Mouse (Mus musculus): ENCODE results near the gene Tpr. TPM values are rescaled to one million over a fixed set of nuclear protein-coding genes. Genes with fewer than 3 reads are reported as not detected.

The Tpr gene
- polyA plus RNA-seq (2016; fragmentation: Nextera tagmentation; extraction: Ambion mirVana): 183 and 189 TPM in 2 replicates

GRCm38 (mm10) chr1:150392638-150393487, at the start of gene Tpr, which contains the start of gene Odr4:
Gene Tpr, plus strand, starts transcription at chr1:150392838.
Gene Odr4, minus strand, starts transcription at chr1:150393080.
- Histone ChIP-seq H3K9ac (replicated peaks) (peak within 1 kb of the TSS; percentile 77), H3K27ac (replicated peaks) (peak within 1 kb of the TSS; percentile 85), H3K9me3 (no peaks in the 10 kb centered on the region), H3K4me1 (peaks cover 7% of the 10 kb centered on the region; the same call in 1 of the 2 replicates), H3K36me3 (peaks cover 41% of the 10 kb centered on the region), H3K4me2 (replicated peaks) (peak within 1 kb of the TSS; percentile 65), H3K27me3 (no peaks in the 10 kb centered on the region), H3K4me3 (peak within 1 kb of the TSS; percentile 76)
- ATAC-seq (ENCODE audit: low FRiP score, low read depth): peak; percentile 97
- WGBS: under 1% methylated on average over 76 of the region's 76 CpGs

- Histone ChIP-seq H3K27me3 (no peaks in the 10 kb centered on the region), H3K4me2 (replicated peaks) (no peak overlapping the region)
- 90% methylated on average over 1 of the region's 1 CpGs for WGBS
Measured at GRCm38 (mm10) chr1:150360864-150361263, 31.8 kb upstream of the Tpr start.

GRCm38 (mm10) chr1:150372895-150373294, 19.7 kb upstream of the Tpr start:
- ATAC-seq (ENCODE audit: low FRiP score, low read depth): no peak
- Histone ChIP-seq H3K4me2 (replicated peaks) (no peak overlapping the region), H3K27me3 (no peaks in the 10 kb centered on the region), H3K27ac (replicated peaks) (no peak overlapping the region), H3K36me3 (peaks cover 8% of the 10 kb centered on the region; the same call in 1 of the 2 replicates), H3K9me3 (no peaks in the 10 kb centered on the region), H3K4me3 (no peak overlapping the region), H3K9ac (replicated peaks) (no peak overlapping the region), H3K4me1 (no peaks in the 10 kb centered on the region)
- 94% methylated on average over 3 of the region's 3 CpGs for WGBS

More at GRCm38 (mm10) chr1:150360864-150361263, 31.8 kb upstream of the Tpr start:
- Histone ChIP-seq H3K4me3 (no peak overlapping the region), H3K9ac (replicated peaks) (no peak overlapping the region), H3K4me1 (no peaks in the 10 kb centered on the region), H3K36me3 (peaks cover 31% of the 10 kb centered on the region), H3K27ac (replicated peaks) (no peak overlapping the region), H3K9me3 (no peaks in the 10 kb centered on the region)
- ATAC-seq (ENCODE audit: low FRiP score, low read depth): no peak

GRCm38 (mm10) chr1:150374247-150374646, 18.4 kb upstream of the Tpr start:
- Histone ChIP-seq H3K27me3 (no peaks in the 10 kb centered on the region), H3K9me3 (no peaks in the 10 kb centered on the region), H3K9ac (replicated peaks) (no peak overlapping the region), H3K4me3 (no peak overlapping the region), H3K27ac (replicated peaks) (no peak overlapping the region), H3K4me1 (no peaks in the 10 kb centered on the region), H3K36me3 (peaks cover 7% of the 10 kb centered on the region; the same call in 1 of the 2 replicates), H3K4me2 (replicated peaks) (no peak overlapping the region)
- 93% methylated on average over 2 of the region's 2 CpGs for WGBS
- no peak for ATAC-seq (ENCODE audit: low FRiP score, low read depth)

GRCm38 (mm10) chr1:150384138-150384537, 8.5 kb upstream of the Tpr start:
- no peak for ATAC-seq (ENCODE audit: low FRiP score, low read depth)
- Histone ChIP-seq H3K4me3 (no peak overlapping the region), H3K27me3 (no peaks in the 10 kb centered on the region), H3K4me2 (replicated peaks) (no peak overlapping the region), H3K27ac (replicated peaks) (no peak overlapping the region), H3K9ac (replicated peaks) (no peak overlapping the region), H3K4me1 (no peaks in the 10 kb centered on the region), H3K36me3 (peaks cover 34% of the 10 kb centered on the region), H3K9me3 (no peaks in the 10 kb centered on the region)
- 96% methylated on average over 4 of the region's 4 CpGs for WGBS

- H3K4me2 ChIP-seq (replicated peaks): no peak overlapping the region
- H3K9ac ChIP-seq (replicated peaks): no peak overlapping the region
- H3K9me3 ChIP-seq: no peaks in the 10 kb centered on the region
- peaks cover 3% of the 10 kb centered on the region; the same call in 1 of the 2 replicates for H3K4me1 ChIP-seq
- no peak overlapping the region for H3K4me3 ChIP-seq
- no peak overlapping the region for H3K27ac ChIP-seq (replicated peaks)
- peaks cover 38% of the 10 kb centered on the region for H3K36me3 ChIP-seq
- no peaks in the 10 kb centered on the region for H3K27me3 ChIP-seq
- WGBS: 93% methylated on average over 9 of the region's 9 CpGs
- no peak for ATAC-seq (ENCODE audit: low FRiP score, low read depth)
Measured at GRCm38 (mm10) chr1:150387572-150387971, 5.1 kb upstream of the Tpr start.

- 89% methylated on average over 6 of the region's 6 CpGs for whole genome bisulfite sequencing
- no peak overlapping the region for H3K4me2 ChIP-seq (replicated peaks)
- H3K4me1 ChIP-seq: peaks cover 7% of the 10 kb centered on the region; the same call in 1 of the 2 replicates
- H3K27me3 ChIP-seq: no peaks in the 10 kb centered on the region
- no peaks in the 10 kb centered on the region for H3K9me3 ChIP-seq
- H3K36me3 ChIP-seq: peaks cover 29% of the 10 kb centered on the region
- H3K27ac ChIP-seq (replicated peaks): no peak overlapping the region
- H3K9ac ChIP-seq (replicated peaks): no peak overlapping the region
- ATAC-seq (ENCODE audit: low FRiP score, low read depth): no peak
- no peak overlapping the region for H3K4me3 ChIP-seq
Measured at GRCm38 (mm10) chr1:150389390-150390129, 3.1 kb upstream of the Tpr start.

GRCm38 (mm10) chr1:150391931-150392637, 554 bp upstream of the Tpr start:
- WGBS: 24% methylated on average over 11 of the region's 11 CpGs
- peaks cover 7% of the 10 kb centered on the region; the same call in 1 of the 2 replicates for H3K4me1 ChIP-seq
- H3K4me3 ChIP-seq: peak overlapping the region; percentile 76
- peak overlapping the region; percentile 77 for H3K9ac ChIP-seq (replicated peaks)
- H3K36me3 ChIP-seq: peaks cover 41% of the 10 kb centered on the region
- peak overlapping the region; percentile 85 for H3K27ac ChIP-seq (replicated peaks)
- H3K9me3 ChIP-seq: no peaks in the 10 kb centered on the region
- H3K27me3 ChIP-seq: no peaks in the 10 kb centered on the region
- peak overlapping the region; percentile 59 for H3K4me2 ChIP-seq (replicated peaks)
- peak; percentile 20; the same call in 1 of the 2 replicates for ATAC-seq (ENCODE audit: low FRiP score, low read depth)

- Histone ChIP-seq H3K27me3 (no peaks in the 10 kb centered on the region), H3K9me3 (no peaks in the 10 kb centered on the region), H3K36me3 (peaks cover 38% of the 10 kb centered on the region), H3K27ac (replicated peaks) (peak overlapping the region; percentile 85), H3K4me2 (replicated peaks) (peak overlapping the region; percentile 65), H3K4me1 (peaks cover 7% of the 10 kb centered on the region; the same call in 1 of the 2 replicates), H3K4me3 (peak overlapping the region; percentile 76), H3K9ac (replicated peaks) (peak overlapping the region; percentile 77)
- peak; percentile 47; the same call in 1 of the 2 replicates for ATAC-seq (ENCODE audit: low FRiP score, low read depth)
- under 1% methylated on average over 27 of the region's 27 CpGs for WGBS
Measured at GRCm38 (mm10) chr1:150393488-150393852, 832 bp downstream of the Tpr start.

GRCm38 (mm10) chr1:150396001-150396400, 3.4 kb downstream of the Tpr start:
- no peak overlapping the region for H3K27ac ChIP-seq (replicated peaks)
- ATAC-seq (ENCODE audit: low FRiP score, low read depth): no peak
- no peak overlapping the region for H3K4me2 ChIP-seq (replicated peaks)
- H3K9ac ChIP-seq (replicated peaks): no peak overlapping the region
- peaks cover 39% of the 10 kb centered on the region for H3K36me3 ChIP-seq
- H3K4me1 ChIP-seq: peaks cover 7% of the 10 kb centered on the region; the same call in 1 of the 2 replicates
- H3K9me3 ChIP-seq: no peaks in the 10 kb centered on the region
- 98% methylated on average over 3 of the region's 3 CpGs for WGBS
- no peak overlapping the region for H3K4me3 ChIP-seq
- H3K27me3 ChIP-seq: no peaks in the 10 kb centered on the region

- H3K4me2 ChIP-seq (replicated peaks): no peak overlapping the region
- no peak overlapping the region for H3K27ac ChIP-seq (replicated peaks)
- no peak for ATAC-seq (ENCODE audit: low FRiP score, low read depth)
- no peaks in the 10 kb centered on the region for H3K4me1 ChIP-seq
- H3K9ac ChIP-seq (replicated peaks): no peak overlapping the region
- WGBS: 93% methylated on average over 3 of the region's 3 CpGs
- peaks cover 61% of the 10 kb centered on the region for H3K36me3 ChIP-seq
- no peaks in the 10 kb centered on the region for H3K27me3 ChIP-seq
- H3K9me3 ChIP-seq: no peaks in the 10 kb centered on the region
- no peak overlapping the region for H3K4me3 ChIP-seq
Measured at GRCm38 (mm10) chr1:150403914-150404313, 11.3 kb downstream of the Tpr start.
